ENCODE assay signal across 23 mouse cellular contexts in the genomic region with DNA sequence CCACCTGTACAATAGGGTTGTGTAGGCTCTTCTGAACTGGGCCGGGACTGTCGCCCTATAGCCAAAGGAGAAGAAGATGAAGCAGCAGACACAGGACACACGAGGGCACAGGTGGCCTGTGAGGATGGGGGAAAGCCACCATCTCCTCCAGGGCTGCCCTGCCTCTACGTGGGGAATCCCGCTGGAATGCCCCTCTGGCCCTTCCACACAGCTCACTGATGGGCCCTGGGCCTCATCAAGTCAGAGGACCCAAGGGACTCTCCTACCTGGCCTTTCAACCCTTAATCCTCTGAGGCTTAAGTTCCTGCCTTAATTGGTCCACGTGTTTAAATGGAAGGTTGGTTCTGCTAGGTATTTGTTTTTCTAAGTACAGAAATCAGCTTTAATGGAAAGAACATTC. TPM values are rescaled to one million over a fixed set of nuclear protein-coding genes. Genes with fewer than 3 reads are reported as not detected.
DNase-seq lines count a peak whose midpoint lies in the region; ATAC-seq and TF ChIP-seq lines count a peak whose summit lies in the region.
"Had no signal": no experiment of that assay in that cellular context is flagged by ENCODE, and none has a peak within 500 bp of the region (broad histone marks: within the 10 kb centered on the region; RNA-seq: fewer than 3 reads in every experiment).

No protein-coding gene starts in this region.

- TF ChIP-seq CTCF in CH12.LX (conservative IDR thresholded peaks at IDR 0.05 in 1 of 2, IDR thresholded peaks at IDR 0.05 in 1 of 2; ENCODE audit: low read depth in 2 of 2, low read length in 2 of 2) (0 out of 4 replicates have a peak, but pooled peaks of 1 of the 2 experiments have one; percentile 5), G1E (IDR thresholded peaks at IDR 0.05; ENCODE audit: low read depth, low read length) (no peak)

- no peaks in the 10 kb centered on the region for H3K79me2 ChIP-seq in CH12.LX (replicated peaks; ENCODE audit: control insufficient read depth, extremely low read depth, insufficient read depth, poor library complexity, severe bottlenecking)

- TF ChIP-seq POLR2A in CH12.LX (IDR thresholded peaks at IDR 0.05; ENCODE audit: low read depth, low read length): no peak

- no peak overlapping the region for H3K9ac ChIP-seq in hindbrain, embryonic 13.5 days
- H3K9ac ChIP-seq in CH12.LX (ENCODE audit: insufficient read depth, low read depth): no peak overlapping the region

- H3K9me3 ChIP-seq in hindbrain, embryonic 10.5 days: 0 out of 2 replicates have a peak, but pooled peaks cover 3% of the 10 kb centered on the region
- H3K9me3 ChIP-seq in hindbrain, embryonic 13.5 days: no peaks in the 10 kb centered on the region
- H3K9me3 ChIP-seq in CH12.LX (replicated peaks; ENCODE audit: low read length) (peaks cover 8% of the 10 kb centered on the region), G1E (replicated peaks) (peaks cover 82% of the 10 kb centered on the region)

- H3K4me2 ChIP-seq in hindbrain, embryonic 13.5 days: no peak overlapping the region
- H3K4me2 ChIP-seq in CH12.LX (ENCODE audit: insufficient read depth, low read depth, poor library complexity, severe bottlenecking): no peak overlapping the region

- peaks cover 55% of the 10 kb centered on the region for H3K36me3 ChIP-seq in hindbrain, embryonic 10.5 days
- H3K36me3 ChIP-seq in hindbrain, embryonic 13.5 days: peaks cover 63% of the 10 kb centered on the region
- peaks cover 15 to 68% of the 10 kb centered on the region in 2 experiments for H3K36me3 ChIP-seq in CH12.LX (replicated peaks in 1 of 2; ENCODE audit: control insufficient read depth in 1 of 2, insufficient read depth in 1 of 2, low read length in 1 of 2)
- no peaks in the 10 kb centered on the region for H3K36me3 ChIP-seq in G1E (replicated peaks)

- dilution Hi-C loops in CH12.LX (cut with MboI; ENCODE audit: extremely low pct_ligation_motif_present, extremely low pct_unique_long_range_greater_than_20kb, low sequenced_read_pairs): no loop called here

- H3K4me3 ChIP-seq in hindbrain, embryonic 10.5 days: no peak overlapping the region
- no peak overlapping the region for H3K4me3 ChIP-seq in hindbrain, embryonic 13.5 days
- H3K4me3 ChIP-seq in CH12.LX (replicated peaks in 1 of 3; ENCODE audit: low read depth in 2 of 3, low read length in 2 of 3, poor library complexity in 1 of 3) (no peak overlapping the region), G1E (ENCODE audit: low read depth, low read length) (peak overlapping the region; percentile 6; the same call in 1 of the 2 replicates)

- in situ Hi-C loops in CH12.LX (cut with MboI; ENCODE audit: low pct_ligation_motif_present, low pct_unique_long_range_greater_than_20kb, low sequenced_read_pairs): no loop called here

- H3K4me1 ChIP-seq in hindbrain, embryonic 10.5 days (replicated peaks): peaks cover 18% of the 10 kb centered on the region
- H3K4me1 ChIP-seq in hindbrain, embryonic 13.5 days (replicated peaks): peaks cover 7% of the 10 kb centered on the region
- H3K4me1 ChIP-seq in CH12.LX (ENCODE audit: control insufficient read depth in 1 of 2, insufficient read depth in 2 of 2) (peaks cover 17 to 38% of the 10 kb centered on the region in 2 experiments), G1E (ENCODE audit: insufficient read depth, low read depth, low read length) (no peaks in the 10 kb centered on the region)

- peak overlapping the region; percentile 18; the same call in 1 of the 2 replicates for H3K27ac ChIP-seq in hindbrain, embryonic 10.5 days
- H3K27ac ChIP-seq in hindbrain, embryonic 13.5 days: no peak overlapping the region
- H3K27ac ChIP-seq in CH12.LX (ENCODE audit: insufficient read depth, low read depth): peak overlapping the region; percentile 2; the same call in 1 of the 2 replicates

- TF ChIP-seq RAD21 in CH12.LX (IDR thresholded peaks at IDR 0.05; ENCODE audit: low read depth, low read length): no peak; the same call in 1 of the 2 replicates

- WGBS in hindbrain, embryonic 10.5 days: 83% methylated on average over 6 of the region's 6 CpGs
- WGBS in hindbrain, embryonic 13.5 days: 82% methylated on average over 6 of the region's 6 CpGs

- peak; percentile 50; the same call in 1 of the 2 replicates for TF ChIP-seq EP300 in CH12.LX (IDR thresholded peaks at IDR 0.05; ENCODE audit: low read length)

- DNase-seq in hindbrain, embryonic 10.5 days (ENCODE audit: low spot score): no peak
- DNase-seq in A20 (ENCODE audit: low read depth, low spot score): peak; percentile 53
- DNase-seq in CH12.LX (ENCODE audit: extremely low read depth): no peak
- DNase-seq in G1E (ENCODE audit: low spot score): no peak
- no peak for DNase-seq in cerebellum, adult 11 months
- DNase-seq in yolk sac, embryonic 10.5 days (ENCODE audit: low spot score): no peak
- DNase-seq: adrenal gland, adult 2 months; adrenal gland, adult 8-10 months; adrenal gland, postnatal 10 days; adrenal gland, postnatal 14 days; adrenal gland, postnatal 25 days; adrenal gland, postnatal 36 days; B cell, adult 2 months; cerebellum, adult 11-12 months; cerebellum, adult 2 months; cerebellum, adult 8-10 months had no signal

- no peak for ATAC-seq in hindbrain, embryonic 13.5 days (ENCODE audit: low FRiP score)
- no peak for ATAC-seq in G1E (ENCODE audit: extremely low read depth, insufficient number of reproducible peaks, low FRiP score, poor library complexity, severe bottlenecking)
- no peak for ATAC-seq in erythroblast, adult 5-6 weeks (replicated peaks; ENCODE audit: low FRiP score, poor library complexity, severe bottlenecking)
- ATAC-seq: activated CD4-positive, CD25-positive, alpha-beta regulatory T cell, adult 4 months; CD4-positive, CD25-positive, alpha-beta regulatory T cell, adult 4 months; Patski had no signal

- peaks cover 5% of the 10 kb centered on the region; the same call in 1 of the 2 replicates for H3K27me3 ChIP-seq in hindbrain, embryonic 10.5 days (ENCODE audit: insufficient read depth, poor library complexity, severe bottlenecking)
- H3K27me3 ChIP-seq in hindbrain, embryonic 13.5 days: no peaks in the 10 kb centered on the region
- no peaks in the 10 kb centered on the region for H3K27me3 ChIP-seq in CH12.LX (replicated peaks)
- no peaks in the 10 kb centered on the region for H3K27me3 ChIP-seq in G1E (ENCODE audit: insufficient read depth, low read length)
- H3K27me3 ChIP-seq: Patski had no signal

TF ChIP-seq in CH12.LX, 34 proteins besides CTCF, POLR2A, EP300 and RAD21:
- no peak for TF ChIP-seq POLR2AphosphoS2 (IDR thresholded peaks at IDR 0.05; ENCODE audit: low read depth, low read length)
- no peak for TF ChIP-seq GABPA (IDR thresholded peaks at IDR 0.05; ENCODE audit: insufficient replicate concordance, low read depth, low read length)
- no peak for TF ChIP-seq CHD2 (IDR thresholded peaks at IDR 0.05; ENCODE audit: low read length)
- 0 out of 2 replicates have a peak, but pooled peaks have one; percentile 8 for TF ChIP-seq SMC3 (IDR thresholded peaks at IDR 0.05; ENCODE audit: low read depth, low read length)
- no peak for TF ChIP-seq ZNF384 (IDR thresholded peaks at IDR 0.05; ENCODE audit: low read depth, low read length)
- TF ChIP-seq MAX (IDR thresholded peaks at IDR 0.05; ENCODE audit: low read length): peak; percentile 24; the same call in 1 of the 2 replicates
- 0 out of 2 replicates have a peak, but pooled peaks have one; percentile 29 for TF ChIP-seq RCOR1 (conservative IDR thresholded peaks at IDR 0.05; ENCODE audit: low read depth, low read length)
- TF ChIP-seq TCF12 (IDR thresholded peaks at IDR 0.05; ENCODE audit: low read depth, low read length): peak; percentile 73; the same call in 1 of the 2 replicates
- TF ChIP-seq MEF2A (IDR thresholded peaks at IDR 0.05; ENCODE audit: borderline replicate concordance, low read depth, low read length): 0 out of 2 replicates have a peak, but pooled peaks have one; percentile 54
- TF ChIP-seq ETS1 (conservative IDR thresholded peaks at IDR 0.05; ENCODE audit: low read depth, low read length): 0 out of 2 replicates have a peak, but pooled peaks have one; percentile 16
- TF ChIP-seq NELFE (IDR thresholded peaks at IDR 0.05; ENCODE audit: low read depth, low read length): no peak
- TF ChIP-seq IRF4 (IDR thresholded peaks at IDR 0.05; ENCODE audit: low read depth, low read length): peak; percentile 39; the same call in 1 of the 2 replicates

RNA-seq across cellular contexts. Expression of gene Tmem51, which starts 59.2 kb away (rescaled TPM):
- polyA plus RNA-seq in hindbrain, embryonic 10.5 days (2016; fragmentation: Nextera tagmentation; extraction: Ambion mirVana): 9.2 and 12.1 TPM in 2 replicates
- 5.6 and 6.4 TPM in 2 replicates for polyA plus RNA-seq in hindbrain, embryonic 13.5 days (2015; fragmentation: Nextera tagmentation; extraction: Ambion mirVana)
- total RNA-seq in CH12.LX (2012; rRNA removed) (1.1 and 1.4 TPM in 2 replicates), CH12.LX (2014; rRNA removed) (6.6 and 8.0 TPM in 2 replicates), G1E (2014; fragmentation: Nextera tagmentation) (not detected in 2 replicates), G1E (2017) (0.05 TPM in 1 of 2 replicates, not detected in the other)
- polyA plus RNA-seq in CH12.LX (2012; ENCODE audit: insufficient read length, low read depth) (8.0 and 8.5 TPM in 2 replicates), G1E (2012) (not detected in 2 replicates)
- 4.6 and 8.1 TPM in 2 replicates for total RNA-seq in erythroblast, adult 5-6 weeks (2015; ENCODE audit: low replicate concordance)
- 1.4 and 2.9 TPM in 2 replicates for total RNA-seq in erythroblast, adult 5-6 weeks (2017; ENCODE audit: low replicate concordance)
- total RNA-seq: MEL had no signal
- polyA plus RNA-seq: C2C12 had no signal
